Mouse (Mus musculus): ENCODE results near the gene Rbm3. TPM values are rescaled to one million over a fixed set of nuclear protein-coding genes. Genes with fewer than 3 reads are reported as not detected.
A peak's percentile ranks its signal among the peaks of the same experiment; 100 is the strongest.
"Not testable (repeated sequence)": the region's sequence is repeated elsewhere in the genome, so short reads cannot be mapped to it uniquely, and the experiment has no call there.

Gene Rbm3
- total RNA-seq, 2 experiments from 2014 or later: 83.4 to 113 TPM

DNA sequence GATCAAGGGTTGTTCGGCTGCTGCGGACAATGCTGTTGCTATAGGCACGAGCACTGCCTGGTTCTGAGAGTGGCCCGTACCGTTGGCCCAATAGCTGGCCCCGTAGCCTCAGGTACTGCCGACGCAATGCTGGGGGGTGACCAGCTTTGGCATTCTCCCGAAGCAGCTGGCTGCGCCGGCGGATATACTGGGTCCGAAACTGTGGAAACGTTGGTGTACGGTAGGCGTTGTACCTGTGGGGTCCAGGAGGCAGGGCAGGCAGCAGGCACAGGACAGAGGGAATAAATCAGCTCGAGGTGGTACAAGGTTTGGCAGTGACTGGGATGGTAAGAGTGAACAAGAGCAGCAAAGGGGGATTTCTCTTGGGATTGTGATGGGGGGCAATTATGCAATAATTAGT lies 14.3 kb downstream of the Rbm3 start:
- no peak for DNase-seq

DNA sequence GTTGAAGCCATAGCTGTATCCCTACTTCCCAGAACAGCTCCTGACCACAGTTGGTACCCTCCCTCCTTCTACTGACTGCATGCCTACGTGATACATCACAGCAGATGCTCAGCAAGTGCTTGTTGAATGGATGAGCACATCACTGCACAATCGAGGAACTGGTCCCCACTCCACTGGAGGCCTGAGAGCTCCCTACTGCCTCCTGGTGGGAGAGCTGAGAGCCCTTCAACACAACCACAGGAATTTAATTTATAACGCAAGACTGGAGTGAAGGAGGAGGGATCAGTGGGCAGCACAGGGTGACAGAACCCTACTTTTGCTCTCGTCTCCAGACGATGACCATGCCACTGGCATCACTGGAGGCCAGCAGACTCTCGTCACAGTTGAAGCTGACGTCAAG lies 20.4 kb downstream of the Rbm3 start:
- DNase-seq: no peak

DNA sequence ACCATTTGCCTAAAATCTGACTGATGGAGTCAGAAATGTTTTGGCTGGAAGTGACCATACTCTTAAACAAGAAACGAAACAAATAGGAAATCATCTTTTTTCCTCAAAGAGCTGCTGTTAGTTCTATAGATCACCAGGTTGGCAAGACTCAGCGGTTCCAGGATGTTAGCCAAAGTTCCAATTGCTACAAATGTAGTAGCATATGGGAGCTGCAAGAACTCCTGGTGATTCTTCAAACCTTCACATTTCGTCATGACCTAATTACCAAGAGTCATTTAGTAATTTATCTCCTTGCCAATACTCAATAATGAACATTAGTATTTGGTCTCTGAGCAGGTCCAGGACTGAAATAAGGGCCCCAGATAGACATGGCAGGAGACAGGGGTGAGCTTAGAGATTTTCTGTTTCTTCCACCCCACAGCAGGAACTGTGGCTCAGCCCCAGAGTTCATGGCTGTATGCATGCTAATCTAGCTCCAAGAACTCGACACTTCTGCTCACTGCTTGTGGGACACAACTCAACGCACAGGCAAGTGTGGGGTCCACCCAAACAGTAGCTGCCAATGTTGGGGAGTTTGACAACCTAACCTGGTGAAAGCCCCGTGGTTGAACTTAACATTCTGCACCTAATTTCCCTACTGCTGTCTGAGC lies 21.7 kb downstream of the Rbm3 start:
- no peak for DNase-seq

DNA sequence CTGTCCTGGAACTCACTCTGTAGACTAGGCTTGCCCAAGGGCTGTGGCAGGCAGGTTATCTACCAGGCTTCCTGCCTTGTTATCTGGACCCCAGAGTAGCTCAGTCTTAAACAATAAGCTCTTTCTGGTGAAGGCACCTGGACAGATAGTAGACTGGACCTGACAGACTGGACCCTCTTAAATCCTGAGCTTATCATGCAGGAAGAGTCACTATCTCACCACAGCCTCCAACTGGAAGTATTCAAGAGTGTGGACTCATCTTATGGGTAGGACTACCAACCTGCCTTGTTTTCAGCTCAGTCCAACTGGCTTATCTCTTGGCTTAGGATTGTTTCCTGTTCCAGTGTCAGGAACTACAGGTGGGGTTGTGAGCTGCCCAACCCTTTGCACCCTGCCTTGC lies 28.4 kb downstream of the Rbm3 start:
- DNase-seq: no peak

DNA sequence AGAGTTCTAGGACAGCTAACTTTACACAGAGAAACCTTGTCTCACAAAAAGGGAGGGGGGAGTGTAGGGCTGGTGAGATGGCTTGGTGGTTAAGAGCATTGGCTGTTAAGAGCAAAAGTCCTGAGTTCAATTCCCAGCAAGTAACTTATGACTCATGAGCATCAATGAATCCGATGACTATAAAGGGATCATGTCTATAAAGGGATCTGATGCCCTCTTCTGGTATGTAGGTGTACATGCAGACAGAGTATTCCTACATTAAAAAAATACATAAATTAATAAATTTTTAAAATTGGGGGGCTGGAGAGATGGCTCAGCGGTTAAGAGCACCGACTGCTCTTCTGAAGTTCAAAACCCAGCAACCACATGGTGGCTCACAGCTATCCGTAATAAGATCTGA lies 30.4 kb downstream of the Rbm3 start:
- DNase-seq: no peak

DNA sequence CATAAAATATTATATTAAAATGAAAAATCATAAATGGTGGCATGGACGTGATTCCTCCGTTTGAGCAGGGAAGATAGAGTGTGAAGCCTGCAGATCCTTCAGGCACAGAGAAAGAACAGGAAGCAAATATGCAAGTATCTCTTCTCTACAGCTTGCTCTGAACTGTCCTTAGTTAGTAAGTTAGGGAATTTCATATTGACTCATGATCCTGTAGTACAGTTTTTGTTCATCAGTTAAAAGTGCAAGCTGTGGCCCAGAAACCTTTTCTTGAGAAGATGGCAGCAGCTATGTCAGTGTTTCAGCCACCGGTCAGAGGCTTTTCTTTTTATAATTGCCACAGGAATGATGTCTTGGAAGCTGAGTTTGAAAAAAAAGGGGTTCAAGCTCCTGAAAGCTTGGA lies 40.7 kb downstream of the Rbm3 start:
- DNase-seq: no peak

DNA sequence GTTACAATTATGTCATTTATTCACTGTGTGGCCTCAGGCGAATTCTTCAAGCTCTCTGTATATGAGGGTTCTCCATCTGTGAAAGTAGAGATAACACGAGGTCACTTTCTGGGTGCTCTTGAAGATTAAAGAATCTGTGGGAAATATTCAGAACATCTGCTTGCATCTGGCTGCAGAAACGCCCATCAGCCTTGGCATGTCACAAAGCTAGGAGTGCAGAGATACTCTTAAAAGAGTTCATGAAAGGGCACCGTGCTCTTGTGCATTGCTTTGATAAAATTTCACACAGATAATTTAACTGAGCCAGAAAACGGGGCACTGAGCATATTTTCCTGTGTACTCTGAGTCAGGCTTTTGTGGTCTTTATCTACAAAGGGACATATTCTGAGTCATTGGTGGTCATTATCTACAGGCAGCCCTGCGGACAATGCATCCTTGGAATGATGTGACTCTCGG lies 43.4 kb downstream of the Rbm3 start:
- no peak for DNase-seq

DNA sequence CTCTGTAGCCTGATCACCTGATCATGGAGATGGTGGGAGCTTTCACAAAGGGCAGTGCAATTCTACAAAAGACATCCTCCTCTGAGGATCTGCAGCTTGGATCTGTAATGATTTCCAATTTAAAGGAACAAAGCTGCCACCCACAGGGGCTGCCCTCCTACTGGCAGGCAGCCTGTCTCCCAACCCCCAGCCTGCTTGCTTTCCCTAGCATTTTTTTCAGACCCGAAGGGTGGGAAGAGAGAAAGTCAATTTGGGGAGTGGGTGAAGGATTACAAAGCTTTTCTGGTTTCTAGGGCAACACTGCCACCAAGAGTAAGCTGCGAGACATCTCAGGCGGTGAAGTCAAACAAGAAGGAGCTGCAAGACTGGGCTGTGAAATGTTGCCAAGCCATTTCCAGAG lies 44.7 kb downstream of the Rbm3 start:
- DNase-seq: peak; percentile 32 to 45

DNA sequence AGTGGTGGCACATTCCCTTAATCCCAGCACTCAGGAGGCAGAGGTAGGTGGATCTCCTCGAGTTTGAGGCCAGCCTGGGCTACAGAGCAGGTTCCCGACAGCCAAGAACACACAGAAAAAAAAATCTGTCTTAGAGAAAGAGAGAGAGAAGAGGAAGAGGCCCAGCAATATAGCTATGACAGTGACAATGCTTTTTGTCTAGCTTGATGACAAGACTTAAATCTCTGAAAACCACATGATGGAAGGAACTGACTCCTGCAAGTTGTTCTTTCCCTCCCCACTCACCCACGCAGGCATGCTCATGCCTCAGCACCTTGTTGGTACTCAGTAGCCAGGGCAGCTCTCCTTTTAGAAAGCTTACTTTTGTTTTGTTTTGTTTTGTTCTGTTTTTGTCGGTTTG lies 46.2 kb downstream of the Rbm3 start:
- no peak for DNase-seq

DNA sequence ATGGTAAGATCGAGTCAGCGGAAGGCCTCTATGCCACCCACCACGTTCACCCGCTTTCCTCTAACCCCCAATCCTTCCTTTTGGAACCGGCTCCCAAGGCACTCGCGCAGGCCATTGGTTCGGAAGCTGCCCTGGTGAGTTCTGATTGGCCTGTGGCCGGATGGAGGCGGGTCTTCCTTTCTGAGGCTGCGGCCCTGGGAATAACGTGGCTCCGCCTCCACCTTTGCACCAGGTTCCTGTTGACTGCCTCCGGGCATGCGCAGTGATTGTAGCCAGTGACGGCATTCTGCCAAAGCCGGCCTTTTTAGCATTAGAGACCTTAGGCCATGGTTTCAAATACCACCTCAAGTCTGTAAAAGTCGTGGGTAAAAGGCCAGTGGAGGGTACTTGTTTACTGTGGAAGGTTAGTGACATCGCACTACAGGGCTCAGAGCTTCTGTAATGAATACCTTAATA lies 48.9 kb downstream of the Rbm3 start:
- DNase-seq: peak; percentile 94 to 95

DNA sequence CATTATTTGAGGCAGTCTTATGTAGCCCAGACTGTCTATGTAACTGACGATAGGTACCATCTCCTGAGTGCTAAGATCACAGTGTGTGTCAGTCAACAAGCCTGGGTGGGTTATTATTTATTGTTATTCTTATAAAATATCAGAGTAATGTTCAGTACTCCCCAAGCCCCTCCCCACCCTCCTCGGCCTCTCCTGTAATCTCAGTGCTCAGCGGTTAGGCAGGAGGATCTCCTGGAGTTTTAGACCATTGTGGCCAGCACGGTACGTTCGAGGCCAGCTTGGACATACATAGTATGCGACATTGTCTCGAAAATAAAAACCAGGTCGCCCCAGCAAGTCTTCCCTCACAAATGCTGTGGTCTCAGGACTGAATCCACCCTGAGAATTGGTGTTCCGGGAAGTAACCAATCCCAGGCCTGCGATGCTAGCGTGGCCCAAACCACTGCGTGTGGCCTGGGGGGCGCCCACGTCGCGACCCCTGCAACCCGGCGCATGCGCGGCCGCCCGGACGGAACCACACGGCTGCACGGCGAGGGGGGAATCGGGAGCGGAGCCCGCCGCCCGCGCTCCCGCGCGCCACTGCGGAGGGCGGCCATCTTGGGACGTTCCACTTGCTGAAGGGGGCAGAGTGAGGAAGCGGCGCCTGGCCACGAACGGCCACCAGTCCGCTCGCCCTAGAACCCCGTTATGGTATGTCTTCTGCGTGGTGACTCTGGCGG lies 49.5 kb downstream of the Rbm3 start:
- DNase-seq: peak; percentile 89

DNA sequence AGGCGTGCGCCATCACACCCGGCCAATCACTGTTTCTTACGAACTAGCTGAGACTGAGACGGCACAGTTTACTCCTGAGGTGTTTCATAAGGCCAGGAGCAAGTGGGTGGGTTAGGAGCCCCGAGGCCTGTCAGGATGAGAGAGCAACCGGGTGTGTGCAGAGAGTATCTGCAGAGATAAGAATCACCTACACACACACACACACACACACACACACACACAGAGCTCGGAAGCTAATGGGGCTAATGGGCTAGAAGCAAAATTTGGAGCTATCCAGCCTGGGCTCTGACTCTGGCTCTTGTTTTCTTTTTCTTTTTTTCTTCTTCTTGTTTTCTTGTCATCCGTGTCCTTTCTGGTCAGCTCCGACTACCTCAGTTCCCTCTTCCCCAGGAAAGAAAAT lies 50.1 kb downstream of the Rbm3 start:
- no peak for DNase-seq

DNA sequence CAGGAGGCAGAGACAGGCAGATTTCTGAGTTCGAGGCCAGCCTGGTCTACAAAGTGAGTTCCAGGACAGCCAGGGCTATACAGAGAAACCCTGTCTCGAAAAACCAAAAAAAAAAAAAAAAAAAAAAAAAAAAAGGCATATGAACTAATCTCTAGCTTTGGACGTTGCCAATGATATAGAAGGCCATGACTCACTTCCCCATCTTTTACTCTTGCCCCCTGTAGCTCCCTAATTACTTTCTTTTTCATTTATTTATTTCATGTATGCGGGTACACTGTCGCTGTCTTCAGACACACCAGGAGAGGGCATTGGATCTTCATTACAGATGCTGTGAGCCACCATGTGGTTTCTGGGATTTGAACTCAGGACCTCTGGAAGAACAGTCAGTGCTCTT lies 54.7 kb downstream of the Rbm3 start:
- DNase-seq: not testable (repeated sequence)

DNA sequence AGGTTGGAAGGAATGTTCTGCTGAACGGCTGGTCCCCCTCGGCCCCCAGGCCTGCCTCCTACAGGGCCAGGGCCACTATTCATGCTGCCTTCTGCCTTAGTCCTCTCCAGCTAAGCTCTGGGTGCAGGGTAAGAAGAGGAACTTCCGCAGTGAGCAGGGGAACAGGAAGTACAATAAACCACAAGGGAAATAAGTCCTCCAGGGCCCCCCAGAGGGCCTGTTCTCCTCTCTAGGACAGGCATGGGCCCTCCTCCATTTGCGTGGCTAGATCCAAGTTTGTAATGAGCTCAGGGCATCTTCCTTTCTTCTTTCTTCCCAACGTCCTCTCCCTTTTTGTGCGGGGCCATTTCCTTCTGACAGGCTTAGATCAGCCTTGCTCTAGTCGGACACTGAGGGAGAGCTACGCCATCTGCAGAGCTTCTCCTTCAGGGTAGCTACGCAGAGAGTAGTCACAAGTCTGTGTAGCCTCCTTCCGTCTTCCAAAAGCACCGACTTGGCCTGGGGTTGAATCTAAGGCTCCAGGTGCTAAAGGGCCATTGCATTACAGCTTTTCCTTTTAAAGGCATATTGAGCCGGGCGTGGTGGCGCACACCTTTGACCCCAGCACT lies 55.2 kb downstream of the Rbm3 start, which contains the start of gene Was:
Gene Was, minus strand, starts transcription at position 153 of the 608 bp plus-strand sequence.
- DNase-seq: no peak

DNA sequence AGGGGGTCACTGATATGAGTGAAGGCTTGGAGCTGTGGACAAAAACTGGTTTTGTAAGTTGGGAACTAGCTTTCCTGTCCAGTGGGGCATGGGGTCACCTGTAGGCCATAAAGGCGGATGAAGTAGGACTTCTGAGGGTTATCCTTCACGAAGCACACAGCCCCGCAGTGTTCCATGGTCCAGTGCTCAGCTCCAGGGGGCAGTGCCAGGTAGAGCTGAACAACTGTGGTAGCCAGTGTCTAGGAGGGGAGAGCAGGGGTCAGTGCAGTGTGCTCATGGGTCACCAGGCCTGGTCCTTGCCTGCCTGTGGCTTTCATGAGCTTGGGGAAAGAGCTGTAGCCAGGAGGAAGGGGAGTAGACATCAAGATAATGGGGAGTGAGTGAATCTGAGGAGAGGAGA lies 55.9 kb downstream of the Rbm3 start:
- DNase-seq: no peak

Other genes with a start within 250 kb of the Rbm3 start
- 10 to 100 TPM; 82.7 to 83.6 TPM for gene Pqbp1, start 246.6 kb downstream of the Rbm3 start, total RNA-seq (2021)
- 10 to 100 TPM; 22.2 to 24.0 TPM for gene Timm17b, start 246.5 kb downstream of the Rbm3 start, total RNA-seq (2021)
- not detected for gene Gm10491, start 238.0 kb downstream of the Rbm3 start, total RNA-seq (2021)
- gene Gm10490, start 236.3 kb downstream of the Rbm3 start, total RNA-seq (2021): 1 to 10 TPM in 1 of 2 experiments, not detected in 1; 1.2 TPM
- 100 to 1,000 TPM; 365 to 412 TPM for gene Pcsk1n, start 226.1 kb downstream of the Rbm3 start, total RNA-seq (2021)
- gene Eras, start 217.3 kb downstream of the Rbm3 start, total RNA-seq (2021): not detected
- 10 to 100 TPM; 50.6 to 50.8 TPM for gene Hdac6, start 198.0 kb downstream of the Rbm3 start, total RNA-seq (2021)
- gene Gata1, start 167.8 kb downstream of the Rbm3 start, total RNA-seq (2021): not detected
- under 1 TPM in 1 of 2 experiments, not detected in 1; 0.81 TPM for gene Glod5, start 127.4 kb downstream of the Rbm3 start, total RNA-seq (2021)
- 10 to 100 TPM; 19.1 to 19.8 TPM for gene Suv39h1, start 71.1 kb downstream of the Rbm3 start, total RNA-seq (2021)
- 1 to 10 TPM in 1 of 2 experiments, under 1 TPM in 1; 0.81 to 1.2 TPM for gene Was, start 55.4 kb downstream of the Rbm3 start, total RNA-seq (2021)
- gene Wdr13, start 13.0 kb downstream of the Rbm3 start, total RNA-seq (2021): 100 to 1,000 TPM; 215 to 227 TPM
- 10 to 100 TPM; 13.3 to 14.9 TPM for gene Tbc1d25, start 30.3 kb upstream of the Rbm3 start, total RNA-seq (2021)
- gene Ebp, start 47.6 kb upstream of the Rbm3 start, total RNA-seq (2021): 10 to 100 TPM; 30.1 to 31.3 TPM
- gene Porcn, start 60.6 kb upstream of the Rbm3 start, total RNA-seq (2021): 100 to 1,000 TPM in 1 of 2 experiments, 10 to 100 TPM in 1; 99.1 to 103 TPM
- 10 to 100 TPM; 25.1 to 26.6 TPM for gene Ftsj1, start 106.5 kb upstream of the Rbm3 start, total RNA-seq (2021)
- gene Slc38a5, start 125.3 kb upstream of the Rbm3 start, total RNA-seq (2021): 1 to 10 TPM; 7.7 to 9.6 TPM
- not detected for gene Ssxb10, start 181.5 kb upstream of the Rbm3 start, total RNA-seq (2021)
- not detected for gene Ssxb9, start 221.1 kb upstream of the Rbm3 start, total RNA-seq (2021)